Comparison of ENCODE assay signal across 9 mouse cellular contexts in the genomic region with DNA sequence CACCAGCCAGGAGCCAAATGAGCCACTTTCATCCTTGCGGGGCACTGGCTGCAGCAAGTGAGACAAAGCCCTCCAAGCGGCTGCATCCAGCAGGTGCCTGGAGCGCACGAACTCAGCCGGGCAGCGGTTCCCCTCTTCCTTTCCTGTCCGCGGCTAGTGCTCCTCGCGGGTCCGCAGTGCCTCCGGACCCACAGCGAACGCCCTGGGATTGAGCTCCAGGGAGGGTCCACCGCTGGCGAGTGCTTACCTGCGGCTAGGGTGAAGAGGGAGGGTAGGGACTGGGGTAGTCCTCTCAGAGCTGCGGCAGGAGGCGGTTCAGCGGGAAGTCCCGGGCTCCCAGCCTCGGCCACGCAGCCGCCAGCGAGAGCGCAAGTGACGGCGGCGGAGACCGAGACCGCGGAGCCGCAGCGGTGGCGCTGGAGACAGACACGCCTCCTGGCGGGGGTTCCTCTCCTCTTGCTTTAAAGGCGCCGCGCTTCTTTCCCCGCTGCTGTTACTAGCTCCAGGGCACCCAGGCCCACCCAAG. TPM values are rescaled to one million over a fixed set of nuclear protein-coding genes. Genes with fewer than 3 reads are reported as not detected.
DNase-seq lines count a peak whose midpoint lies in the region; ATAC-seq lines count a peak whose summit lies in the region.
"Had no signal": no experiment of that assay in that cellular context is flagged by ENCODE, and none has a peak within 500 bp of the region (broad histone marks: within the 10 kb centered on the region; RNA-seq: fewer than 3 reads in every experiment).

Grik2 (minus strand) TSS at position 386 of the 526 bp plus-strand sequence.

- peak; percentile 43 for DNase-seq in gastrocnemius, postnatal 10 days
- no peak for DNase-seq in gastrocnemius, adult 8-10 months (ENCODE audit: low spot score in 2 of 2)
- peak; percentile 91 for DNase-seq in cerebellum, adult 8-10 months
- peak; percentile 49 for DNase-seq in forelimb bud, embryonic 11.5 days (ENCODE audit: low read depth, low spot score)
- peak; percentile 78 for DNase-seq in limb, embryonic 10.5 days (ENCODE audit: low spot score)
- peak; percentile 79 for DNase-seq in neural tube, embryonic 10.5 days (ENCODE audit: extremely low spot score, low spot score)
- peak; percentile 33 for DNase-seq in yolk sac, embryonic 10.5 days (ENCODE audit: low spot score)

- under 1% methylated on average over 20 of the region's 41 CpGs for WGBS in hindbrain, embryonic 16.5 days
- under 1% methylated on average over 40 of the region's 41 CpGs for WGBS in limb, embryonic 10.5 days

- H3K9me3 ChIP-seq in hindbrain, embryonic 16.5 days (ENCODE audit: control insufficient read depth, low read length) = no peaks in the 10 kb centered on the region
- H3K9me3 ChIP-seq in limb, embryonic 10.5 days (replicated peaks) = no peaks in the 10 kb centered on the region

- H3K4me3 ChIP-seq in hindbrain, embryonic 16.5 days (ENCODE audit: low read length) = peak within 1 kb of the TSS; percentile 95
- H3K4me3 ChIP-seq in limb, embryonic 10.5 days = peak within 1 kb of the TSS; percentile 60

- H3K27me3 ChIP-seq in hindbrain, embryonic 16.5 days (replicated peaks; ENCODE audit: control insufficient read depth, insufficient read depth, low read length) = no peaks in the 10 kb centered on the region
- H3K27me3 ChIP-seq in limb, embryonic 10.5 days (ENCODE audit: low read depth, poor library complexity, severe bottlenecking) = peaks cover 31% of the 10 kb centered on the region

- peaks cover 9% of the 10 kb centered on the region for H3K4me1 ChIP-seq in hindbrain, embryonic 16.5 days (ENCODE audit: control insufficient read depth, insufficient read depth, low read depth, low read length)
- H3K4me1 ChIP-seq in limb, embryonic 10.5 days = peaks cover 23% of the 10 kb centered on the region

- peak within 1 kb of the TSS; percentile 95 for H3K9ac ChIP-seq in hindbrain, embryonic 16.5 days (ENCODE audit: low read depth, low read length)

- H3K36me3 ChIP-seq in hindbrain, embryonic 16.5 days (ENCODE audit: control insufficient read depth, insufficient read depth, low read length) = no peaks in the 10 kb centered on the region
- H3K36me3 ChIP-seq in limb, embryonic 10.5 days = no peaks in the 10 kb centered on the region

- peak within 1 kb of the TSS; percentile 97 for H3K27ac ChIP-seq in hindbrain, embryonic 16.5 days (ENCODE audit: low read depth, low read length)
- H3K27ac ChIP-seq in limb, embryonic 10.5 days = peak within 1 kb of the TSS; percentile 62

- H3K4me2 ChIP-seq in hindbrain, embryonic 16.5 days (ENCODE audit: low read length) = peak within 1 kb of the TSS; percentile 64

- ATAC-seq in hindbrain, embryonic 16.5 days = peak; percentile 91

RNA-seq across cellular contexts. Expression of gene Grik2, which starts in this region (rescaled TPM):
- total RNA-seq in gastrocnemius, postnatal 10 days (2021) = 1 to 10 TPM; 1.2 to 1.5 TPM
- under 1 TPM in 3 of 4 experiments, not detected in 1; 0.11 to 0.48 (median 0.18) TPM for total RNA-seq in gastrocnemius, adult 8-10 months (2022)
- 28.3 and 29.2 TPM in 2 replicates for polyA plus RNA-seq in hindbrain, embryonic 16.5 days (2015; fragmentation: Nextera tagmentation; extraction: Ambion mirVana)
- 0.73 and 0.95 TPM in 2 replicates for polyA plus RNA-seq in limb, embryonic 10.5 days (2016; fragmentation: Nextera tagmentation; extraction: Ambion mirVana)
- total RNA-seq: liver, adult 2 months had no signal
- polyA plus RNA-seq: liver, adult 2 months had no signal

Comparison
In these comparisons a context has a peak if more than half of its experiments do, and no peak if none do; other contexts are left out.
1. RNA of gene Grik2 (polyA plus RNA-seq): 28.3 to 29.2 TPM in hindbrain, embryonic 16.5 days; 0.73 to 0.95 TPM in limb, embryonic 10.5 days; every median in the first group is over 10 times any median in the second.
2. DNase-seq: peak in gastrocnemius, postnatal 10 days (single experiment), cerebellum, adult 8-10 months (single experiment), forelimb bud, embryonic 11.5 days (single experiment), neural tube, embryonic 10.5 days (single experiment) and yolk sac, embryonic 10.5 days (single experiment); none in gastrocnemius, adult 8-10 months (0 of 2).
3. Peak in DNase-seq, H3K4me3 ChIP-seq and H3K27ac ChIP-seq in limb, embryonic 10.5 days; RNA of the gene not detected or under 1 TPM.